Mouse (Mus musculus): ENCODE results near the gene Sfxn1.
A peak's percentile ranks its signal among the peaks of the same experiment; 100 is the strongest.

The Sfxn1 gene

GRCm38 (mm10) chr13:54071606-54072331 is at the start of gene Sfxn1:
TSS of gene Sfxn1 (plus strand) at chr13:54071869.
- peak; percentile 66 to 70 for DNase-seq

- DNase-seq, result no peak
Observed at GRCm38 (mm10) chr13:54023311-54023710, 48.4 kb upstream of the Sfxn1 start.

GRCm38 (mm10) chr13:54027079-54027478 is 44.6 kb upstream of the Sfxn1 start:
- DNase-seq, result no peak

GRCm38 (mm10) chr13:54033653-54034052 is 38.0 kb upstream of the Sfxn1 start:
- DNase-seq, result no peak

- DNase-seq, result no peak
Observed at GRCm38 (mm10) chr13:54035541-54035940, 36.1 kb upstream of the Sfxn1 start.

- DNase-seq, result no peak
Observed at GRCm38 (mm10) chr13:54037936-54038335, 33.7 kb upstream of the Sfxn1 start.

- DNase-seq, result no peak
Observed at GRCm38 (mm10) chr13:54040256-54040655, 31.4 kb upstream of the Sfxn1 start.

GRCm38 (mm10) chr13:54048679-54049352 is 22.9 kb upstream of the Sfxn1 start:
- DNase-seq, result no peak

- no peak for DNase-seq
Observed at GRCm38 (mm10) chr13:54051641-54052040, 20.0 kb upstream of the Sfxn1 start.

- DNase-seq, result no peak
Observed at GRCm38 (mm10) chr13:54054962-54055361, 16.7 kb upstream of the Sfxn1 start.

GRCm38 (mm10) chr13:54055448-54055861 is 16.2 kb upstream of the Sfxn1 start, which contains the start of gene Drd1:
TSS of gene Drd1 (minus strand) at chr13:54055705.
- peak; percentile 38 to 52 for DNase-seq

- DNase-seq, result no peak
Observed at GRCm38 (mm10) chr13:54062068-54062467, 9.6 kb upstream of the Sfxn1 start.

GRCm38 (mm10) chr13:54063292-54063691 is 8.4 kb upstream of the Sfxn1 start:
- DNase-seq, result no peak

- DNase-seq, result no peak
Observed at GRCm38 (mm10) chr13:54066081-54066746, 5.5 kb upstream of the Sfxn1 start.

GRCm38 (mm10) chr13:54067617-54068166 is 4.0 kb upstream of the Sfxn1 start:
- no peak for DNase-seq

- DNase-seq, result no peak
Observed at GRCm38 (mm10) chr13:54071011-54071410, 658 bp upstream of the Sfxn1 start.

GRCm38 (mm10) chr13:54072526-54073057 is 923 bp downstream of the Sfxn1 start:
- no peak for DNase-seq

GRCm38 (mm10) chr13:54073066-54073465 is 1.4 kb downstream of the Sfxn1 start:
- no peak for DNase-seq

- no peak for DNase-seq
Observed at GRCm38 (mm10) chr13:54073491-54073890, 1.8 kb downstream of the Sfxn1 start.

GRCm38 (mm10) chr13:54075416-54075815 is 3.7 kb downstream of the Sfxn1 start:
- no peak for DNase-seq

- no peak for DNase-seq
Observed at GRCm38 (mm10) chr13:54076051-54076450, 4.4 kb downstream of the Sfxn1 start.

GRCm38 (mm10) chr13:54076762-54077460 is 5.2 kb downstream of the Sfxn1 start:
- DNase-seq, result no peak
